Mouse (Mus musculus): ENCODE measurements around the gene Flt4. TPM values are rescaled to one million over a fixed set of nuclear protein-coding genes. Genes with fewer than 3 reads are reported as not detected.
"Not testable (repeated sequence)": the region's sequence is repeated elsewhere in the genome, so short reads cannot be mapped to it uniquely, and the experiment has no call there.

The Flt4 gene
- polyA plus RNA-seq (2015; fragmentation: Nextera tagmentation; extraction: Ambion mirVana), result 4.0 and 4.3 TPM in 2 replicates

DNA sequence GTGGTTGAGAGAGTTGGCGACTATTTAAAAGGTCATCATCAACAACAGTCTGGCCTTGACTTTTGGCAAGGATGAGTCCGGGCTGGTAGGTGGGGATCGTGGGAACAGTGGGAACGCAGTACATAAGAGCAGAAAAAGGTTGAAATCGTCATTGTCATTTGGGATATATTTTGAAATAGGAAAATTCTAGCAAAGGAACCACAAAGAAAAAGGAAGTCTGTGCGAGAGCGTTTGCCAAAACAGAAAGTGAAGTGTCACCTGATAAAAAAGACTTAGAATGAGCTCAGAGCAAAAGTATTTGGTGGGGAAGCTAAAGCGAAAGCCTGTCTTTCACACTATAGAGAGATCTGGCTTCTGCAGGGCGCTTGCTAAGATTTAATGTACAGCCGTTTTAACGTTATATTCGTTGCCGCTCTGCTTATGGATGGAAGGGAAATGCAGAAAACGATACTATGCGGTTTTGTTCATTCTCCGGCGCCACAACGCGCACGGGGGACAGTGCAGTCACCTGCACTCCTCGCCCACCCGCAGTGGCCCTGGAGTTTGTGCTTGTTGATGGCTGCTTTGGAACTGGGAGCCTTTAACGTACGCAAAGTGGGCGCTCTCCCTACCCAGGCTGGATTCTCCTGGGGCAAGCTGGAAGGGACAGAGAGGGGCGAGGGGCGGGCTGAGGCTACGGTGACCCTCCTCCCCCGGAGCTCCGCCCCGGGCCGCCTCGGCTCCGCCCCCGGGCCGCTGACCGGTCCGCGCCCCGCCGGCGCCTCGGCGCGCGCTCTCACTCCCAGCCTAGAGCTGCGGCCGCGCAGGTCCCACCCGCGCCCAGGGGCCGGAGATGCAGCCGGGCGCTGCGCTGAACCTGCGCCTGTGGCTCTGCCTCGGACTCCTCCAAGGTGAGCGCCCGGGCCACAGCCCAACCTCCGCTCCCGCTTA is at the start of gene Flt4:
TSS of gene Flt4 (plus strand) at position 326 of the 930 bp plus-strand sequence.
- ATAC-seq, result peak; percentile 91
- peak within 1 kb of the TSS; percentile 65 for H3K4me2 ChIP-seq (ENCODE audit: low read depth, low read length)
- H3K4me3 ChIP-seq (ENCODE audit: low read length), result peak within 1 kb of the TSS; percentile 51
- H3K9ac ChIP-seq (ENCODE audit: low read depth, low read length), result peak within 1 kb of the TSS; percentile 48
- H3K4me1 ChIP-seq (ENCODE audit: control insufficient read depth, insufficient read depth, low read length); H3K9me3 ChIP-seq (ENCODE audit: control insufficient read depth, low read length); H3K36me3 ChIP-seq (ENCODE audit: control insufficient read depth, insufficient read depth, low read length); H3K27ac ChIP-seq (ENCODE audit: low read length): not testable (repeated sequence)
- H3K27me3 ChIP-seq (replicated peaks; ENCODE audit: control insufficient read depth, insufficient read depth, low read length), result peaks cover 30% of the 10 kb centered on the region
- WGBS, result 3% methylated on average over 51 of the region's 61 CpGs

GRCm38 (mm10) chr11:49575054-49575453 is 34.0 kb upstream of the Flt4 start:
- not testable (repeated sequence) for H3K9me3 ChIP-seq (ENCODE audit: control insufficient read depth, low read length); H3K27me3 ChIP-seq (replicated peaks; ENCODE audit: control insufficient read depth, insufficient read depth, low read length); H3K27ac ChIP-seq (ENCODE audit: low read length); H3K36me3 ChIP-seq (ENCODE audit: control insufficient read depth, insufficient read depth, low read length); H3K9ac ChIP-seq (ENCODE audit: low read depth, low read length); H3K4me3 ChIP-seq (ENCODE audit: low read length); H3K4me2 ChIP-seq (ENCODE audit: low read depth, low read length); H3K4me1 ChIP-seq (ENCODE audit: control insufficient read depth, insufficient read depth, low read length); ATAC-seq
- 41% methylated on average over 2 of the region's 2 CpGs for WGBS

DNA sequence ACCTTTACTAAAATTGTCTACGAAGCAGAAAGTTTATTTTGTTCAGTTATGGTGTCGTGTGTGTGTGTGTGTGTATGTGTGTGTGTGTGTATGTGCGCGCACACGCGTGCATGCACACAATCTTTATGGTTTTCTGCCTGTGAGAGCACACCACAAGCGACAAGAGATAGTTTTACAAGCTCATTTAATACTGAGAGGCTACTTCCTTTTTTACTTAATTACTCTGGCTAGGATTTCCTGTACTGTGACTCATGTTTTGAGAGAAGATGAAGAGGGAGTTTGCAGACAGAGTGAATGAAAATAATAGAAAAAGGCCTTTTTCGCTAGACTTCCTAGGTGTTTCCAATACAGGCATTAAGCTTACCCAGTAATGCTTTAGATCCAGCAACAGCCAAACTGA is 28.6 kb upstream of the Flt4 start:
- not testable (repeated sequence) for H3K27ac ChIP-seq (ENCODE audit: low read length); ATAC-seq; H3K9me3 ChIP-seq (ENCODE audit: control insufficient read depth, low read length); H3K27me3 ChIP-seq (replicated peaks; ENCODE audit: control insufficient read depth, insufficient read depth, low read length); H3K9ac ChIP-seq (ENCODE audit: low read depth, low read length); H3K4me1 ChIP-seq (ENCODE audit: control insufficient read depth, insufficient read depth, low read length); H3K4me3 ChIP-seq (ENCODE audit: low read length); H3K4me2 ChIP-seq (ENCODE audit: low read depth, low read length); H3K36me3 ChIP-seq (ENCODE audit: control insufficient read depth, insufficient read depth, low read length)
- 79% methylated on average over 8 of the region's 8 CpGs for WGBS

GRCm38 (mm10) chr11:49590213-49590612 is 18.9 kb upstream of the Flt4 start:
- Histone ChIP-seq H3K4me2 (ENCODE audit: low read depth, low read length) (no peak overlapping the region), H3K4me3 (ENCODE audit: low read length) (no peak overlapping the region), H3K9me3 (ENCODE audit: control insufficient read depth, low read length) (no peaks in the 10 kb centered on the region), H3K27ac (ENCODE audit: low read length) (no peak overlapping the region), H3K36me3 (ENCODE audit: control insufficient read depth, insufficient read depth, low read length) (no peaks in the 10 kb centered on the region), H3K27me3 (replicated peaks; ENCODE audit: control insufficient read depth, insufficient read depth, low read length) (no peaks in the 10 kb centered on the region), H3K9ac (ENCODE audit: low read depth, low read length) (no peak overlapping the region), H3K4me1 (ENCODE audit: control insufficient read depth, insufficient read depth, low read length) (no peaks in the 10 kb centered on the region)
- no peak for ATAC-seq
- WGBS, result 90% methylated on average over 19 of the region's 19 CpGs

GRCm38 (mm10) chr11:49597149-49597548 is 11.9 kb upstream of the Flt4 start:
- H3K27ac ChIP-seq (ENCODE audit: low read length); H3K4me1 ChIP-seq (ENCODE audit: control insufficient read depth, insufficient read depth, low read length); ATAC-seq; H3K36me3 ChIP-seq (ENCODE audit: control insufficient read depth, insufficient read depth, low read length); H3K4me2 ChIP-seq (ENCODE audit: low read depth, low read length); H3K27me3 ChIP-seq (replicated peaks; ENCODE audit: control insufficient read depth, insufficient read depth, low read length); H3K4me3 ChIP-seq (ENCODE audit: low read length); H3K9me3 ChIP-seq (ENCODE audit: control insufficient read depth, low read length); H3K9ac ChIP-seq (ENCODE audit: low read depth, low read length): not testable (repeated sequence)
- 69% methylated on average over 2 of the region's 2 CpGs for WGBS

DNA sequence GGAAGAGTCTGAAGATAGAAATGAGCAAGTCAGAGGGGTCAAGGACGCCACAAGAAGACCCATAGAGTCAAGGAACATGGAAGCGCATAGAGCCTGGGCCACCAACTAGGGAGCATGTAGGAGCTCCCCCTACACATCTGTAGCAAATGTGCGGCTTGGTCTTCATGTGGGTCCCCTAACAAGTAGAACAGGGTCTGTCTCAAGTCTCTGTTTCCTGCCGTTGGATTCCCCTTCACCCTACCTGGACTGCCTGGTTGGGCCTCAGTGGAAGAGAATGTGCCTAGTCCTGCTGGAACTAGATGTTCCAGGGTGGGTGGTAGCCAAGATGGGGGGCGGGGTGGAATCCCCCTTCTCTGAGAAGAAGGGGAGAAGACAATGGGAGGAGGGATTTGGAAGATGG is 757 bp upstream of the Flt4 start:
- 77% methylated on average over 5 of the region's 5 CpGs for WGBS
- not testable (repeated sequence) for H3K36me3 ChIP-seq (ENCODE audit: control insufficient read depth, insufficient read depth, low read length); H3K4me1 ChIP-seq (ENCODE audit: control insufficient read depth, insufficient read depth, low read length); H3K27ac ChIP-seq (ENCODE audit: low read length); ATAC-seq; H3K9me3 ChIP-seq (ENCODE audit: control insufficient read depth, low read length); H3K9ac ChIP-seq (ENCODE audit: low read depth, low read length); H3K4me3 ChIP-seq (ENCODE audit: low read length); H3K4me2 ChIP-seq (ENCODE audit: low read depth, low read length)
- peaks cover 25% of the 10 kb centered on the region for H3K27me3 ChIP-seq (replicated peaks; ENCODE audit: control insufficient read depth, insufficient read depth, low read length)

- peak overlapping the region; percentile 48 for H3K9ac ChIP-seq (ENCODE audit: low read depth, low read length)
- not testable (repeated sequence) for H3K4me1 ChIP-seq (ENCODE audit: control insufficient read depth, insufficient read depth, low read length); H3K27ac ChIP-seq (ENCODE audit: low read length); H3K9me3 ChIP-seq (ENCODE audit: control insufficient read depth, low read length); H3K36me3 ChIP-seq (ENCODE audit: control insufficient read depth, insufficient read depth, low read length)
- WGBS, result 1% methylated on average over 49 of the region's 52 CpGs
- ATAC-seq, result peak; percentile 40
- H3K4me3 ChIP-seq (ENCODE audit: low read length), result peak overlapping the region; percentile 51
- H3K27me3 ChIP-seq (replicated peaks; ENCODE audit: control insufficient read depth, insufficient read depth, low read length), result peaks cover 31% of the 10 kb centered on the region
- H3K4me2 ChIP-seq (ENCODE audit: low read depth, low read length), result peak overlapping the region; percentile 65
Observed at GRCm38 (mm10) chr11:49609868-49610824, 1.1 kb downstream of the Flt4 start.

GRCm38 (mm10) chr11:49611349-49611748 is 2.3 kb downstream of the Flt4 start:
- H3K27me3 ChIP-seq (replicated peaks; ENCODE audit: control insufficient read depth, insufficient read depth, low read length), result peaks cover 31% of the 10 kb centered on the region

GRCm38 (mm10) chr11:49612154-49612553 is 3.1 kb downstream of the Flt4 start:
- ATAC-seq, result no peak
- Histone ChIP-seq H3K4me3 (ENCODE audit: low read length) (no peak overlapping the region), H3K4me2 (ENCODE audit: low read depth, low read length) (no peak overlapping the region), H3K4me1 (ENCODE audit: control insufficient read depth, insufficient read depth, low read length) (no peaks in the 10 kb centered on the region), H3K36me3 (ENCODE audit: control insufficient read depth, insufficient read depth, low read length) (no peaks in the 10 kb centered on the region), H3K27me3 (replicated peaks; ENCODE audit: control insufficient read depth, insufficient read depth, low read length) (peaks cover 31% of the 10 kb centered on the region), H3K9ac (ENCODE audit: low read depth, low read length) (no peak overlapping the region), H3K9me3 (ENCODE audit: control insufficient read depth, low read length) (no peaks in the 10 kb centered on the region), H3K27ac (ENCODE audit: low read length) (no peak overlapping the region)
- WGBS, result 30% methylated on average over 3 of the region's 3 CpGs

More at GRCm38 (mm10) chr11:49611349-49611748, 2.3 kb downstream of the Flt4 start:
- H3K4me2 ChIP-seq (ENCODE audit: low read depth, low read length); H3K27ac ChIP-seq (ENCODE audit: low read length); H3K9me3 ChIP-seq (ENCODE audit: control insufficient read depth, low read length); H3K4me1 ChIP-seq (ENCODE audit: control insufficient read depth, insufficient read depth, low read length); H3K36me3 ChIP-seq (ENCODE audit: control insufficient read depth, insufficient read depth, low read length); H3K4me3 ChIP-seq (ENCODE audit: low read length); H3K9ac ChIP-seq (ENCODE audit: low read depth, low read length); ATAC-seq: not testable (repeated sequence)
- 12% methylated on average over 3 of the region's 3 CpGs for WGBS
